Mouse (Mus musculus): Measurements from ENCODE around the gene Slc39a3. TPM values are rescaled to one million over a fixed set of nuclear protein-coding genes. Genes with fewer than 3 reads are reported as not detected.
A peak's percentile ranks its signal among the peaks of the same experiment; 100 is the strongest.

Gene Slc39a3
- polyA plus RNA-seq, 1 experiment from 2014 or later = 14.7 TPM

DNA sequence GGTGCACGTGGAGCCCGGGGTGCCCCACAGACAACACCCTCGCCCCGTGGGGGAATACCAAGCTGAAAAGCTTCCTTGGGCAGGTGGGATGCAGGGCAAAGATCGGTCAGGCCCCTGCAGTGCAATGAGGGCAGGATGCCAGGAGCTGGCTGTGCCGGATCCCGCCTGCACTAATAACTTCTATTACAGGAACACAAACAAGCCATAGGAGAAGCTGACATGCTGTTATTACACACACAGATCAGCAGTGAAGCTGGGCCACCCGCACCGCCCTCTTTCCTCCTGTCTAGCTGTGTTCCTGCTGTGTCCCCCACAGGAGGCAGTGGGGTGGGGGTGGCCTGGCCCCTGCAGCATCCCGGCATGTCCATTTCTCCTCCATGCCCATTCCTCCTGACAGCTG, 8.2 kb downstream of the Slc39a3 start:
- Histone ChIP-seq H3K27me3 (ENCODE audit: low read depth, poor library complexity, severe bottlenecking) (peaks cover 33% of the 10 kb centered on the region), H3K9me3 (replicated peaks) (no peaks in the 10 kb centered on the region), H3K4me3 (no peak overlapping the region), H3K36me3 (peaks cover 12% of the 10 kb centered on the region; the same call in 1 of the 2 replicates), H3K4me1 (peaks cover 9% of the 10 kb centered on the region), H3K27ac (no peak overlapping the region)
- WGBS = 86% methylated on average over 10 of the region's 10 CpGs
- no peak for DNase-seq (ENCODE audit: low spot score)

DNA sequence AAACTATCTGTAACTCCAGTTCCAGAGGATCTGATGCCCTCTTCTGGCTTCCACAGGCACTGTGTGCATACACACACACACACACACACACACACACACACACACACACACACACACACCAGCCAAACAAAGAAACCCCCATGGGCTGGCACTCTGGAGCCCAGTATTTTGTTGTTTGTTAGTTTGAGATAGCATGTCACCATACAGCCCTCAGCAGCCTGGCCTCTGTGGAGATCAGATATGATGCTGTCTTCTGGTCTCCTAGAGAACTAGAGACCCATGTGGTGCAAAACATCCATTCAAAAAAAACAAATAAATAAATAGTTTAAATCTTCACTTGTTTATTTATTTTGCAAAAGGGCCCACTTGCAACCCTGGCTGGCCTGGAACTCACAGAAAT, 9.0 kb downstream of the Slc39a3 start:
- peaks cover 41% of the 10 kb centered on the region for H3K27me3 ChIP-seq (ENCODE audit: low read depth, poor library complexity, severe bottlenecking)
- DNase-seq (ENCODE audit: low spot score) = no peak
- peaks cover 12% of the 10 kb centered on the region; the same call in 1 of the 2 replicates for H3K36me3 ChIP-seq
- no peak overlapping the region for H3K4me3 ChIP-seq
- peaks cover 9% of the 10 kb centered on the region for H3K4me1 ChIP-seq
- no peak overlapping the region for H3K27ac ChIP-seq
- no peaks in the 10 kb centered on the region for H3K9me3 ChIP-seq (replicated peaks)

DNA sequence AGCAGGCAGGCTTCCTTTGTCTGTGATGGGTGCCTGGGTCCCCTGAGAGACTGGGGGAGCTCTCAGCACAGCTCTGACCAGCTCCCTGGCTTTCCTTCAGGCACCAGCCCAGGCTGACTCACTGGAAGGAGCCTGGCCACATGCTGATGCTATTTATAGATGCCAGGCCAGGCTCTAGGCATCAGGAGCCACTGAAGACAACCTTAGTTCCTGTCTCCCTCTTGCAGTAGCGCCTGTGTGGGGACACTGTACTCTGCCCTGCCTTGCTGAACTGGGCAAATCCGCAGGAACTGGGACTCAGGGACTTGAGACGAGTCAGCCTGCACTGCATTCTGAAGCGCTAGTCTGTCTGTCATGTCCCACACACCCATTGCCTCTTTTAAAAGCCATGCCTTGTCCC, 9.9 kb downstream of the Slc39a3 start:
- Histone ChIP-seq H3K27me3 (ENCODE audit: low read depth, poor library complexity, severe bottlenecking) (peaks cover 50% of the 10 kb centered on the region), H3K27ac (no peak overlapping the region), H3K4me1 (peaks cover 9% of the 10 kb centered on the region), H3K9me3 (replicated peaks) (no peaks in the 10 kb centered on the region), H3K36me3 (peaks cover 12% of the 10 kb centered on the region; the same call in 1 of the 2 replicates), H3K4me3 (no peak overlapping the region)
- WGBS = 72% methylated on average over 4 of the region's 4 CpGs
- no peak for DNase-seq (ENCODE audit: low spot score)

DNA sequence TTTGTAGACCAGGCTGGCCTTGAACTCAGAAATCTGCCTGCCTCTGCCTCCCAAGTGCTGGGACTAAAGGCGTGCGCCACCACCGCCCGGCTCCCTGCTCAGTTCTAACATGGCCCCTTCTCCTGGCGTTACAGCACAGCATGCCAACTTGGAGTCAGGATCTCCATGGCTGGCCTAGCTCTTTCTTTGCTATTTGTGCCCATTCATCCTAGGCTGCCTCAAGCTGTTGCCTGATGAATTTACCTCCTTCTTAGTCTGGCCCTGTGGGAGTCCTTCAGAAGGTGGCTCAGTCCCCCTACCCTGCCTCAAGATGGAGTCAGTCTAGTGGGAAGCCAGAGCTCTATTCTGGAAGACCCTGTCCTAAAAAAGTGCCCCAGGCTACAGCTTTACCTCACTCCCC, 10.4 kb downstream of the Slc39a3 start:
- H3K4me3 ChIP-seq = no peak overlapping the region
- WGBS = 89% methylated on average over 5 of the region's 5 CpGs
- peaks cover 55% of the 10 kb centered on the region for H3K27me3 ChIP-seq (ENCODE audit: low read depth, poor library complexity, severe bottlenecking)
- no peaks in the 10 kb centered on the region for H3K9me3 ChIP-seq (replicated peaks)
- no peak overlapping the region for H3K27ac ChIP-seq
- peaks cover 12% of the 10 kb centered on the region for H3K4me1 ChIP-seq
- no peak for DNase-seq (ENCODE audit: low spot score)
- peaks cover 12% of the 10 kb centered on the region; the same call in 1 of the 2 replicates for H3K36me3 ChIP-seq

DNA sequence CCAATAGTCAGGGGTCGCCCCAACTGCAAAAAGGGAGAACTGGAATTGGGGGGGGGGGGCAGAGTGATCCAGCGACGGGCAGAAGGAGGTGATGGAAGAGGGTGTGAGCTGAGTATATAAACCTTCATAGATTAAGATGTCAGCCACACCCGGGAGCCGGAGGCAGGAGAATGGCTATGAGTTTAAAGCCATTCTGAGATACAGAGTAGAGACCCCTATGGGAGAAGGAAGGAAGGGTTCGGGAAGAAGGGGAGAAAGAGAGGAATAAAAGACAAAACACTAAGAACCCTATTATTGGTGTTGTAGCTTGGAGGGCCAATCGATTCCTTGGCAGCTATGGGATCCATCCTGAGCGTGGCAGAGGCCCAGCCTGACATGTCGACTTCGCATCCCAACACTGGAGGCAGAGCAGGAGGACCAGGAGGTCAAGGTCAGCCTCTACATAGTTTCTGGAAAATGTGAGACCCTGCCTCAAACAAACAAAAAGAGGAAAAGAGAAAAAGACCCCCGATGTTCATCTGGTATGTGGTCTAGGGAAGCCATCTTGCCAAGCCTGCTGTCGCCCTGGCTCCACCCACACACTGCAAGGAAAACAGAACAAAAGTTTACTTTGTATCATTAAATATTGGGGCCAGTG, 11.5 kb downstream of the Slc39a3 start, which contains the start of gene Diras1:
Gene Diras1, minus strand, starts transcription at position 24 of the 637 bp plus-strand sequence.
- Histone ChIP-seq H3K27me3 (ENCODE audit: low read depth, poor library complexity, severe bottlenecking) (peaks cover 66% of the 10 kb centered on the region), H3K27ac (no peak within 1 kb of the TSS), H3K36me3 (peaks cover 4% of the 10 kb centered on the region; the same call in 1 of the 2 replicates), H3K9me3 (replicated peaks) (no peaks in the 10 kb centered on the region), H3K4me1 (peaks cover 16% of the 10 kb centered on the region), H3K4me3 (peak within 1 kb of the TSS; percentile 45)
- WGBS = 53% methylated on average over 12 of the region's 12 CpGs
- DNase-seq (ENCODE audit: low spot score) = no peak

DNA sequence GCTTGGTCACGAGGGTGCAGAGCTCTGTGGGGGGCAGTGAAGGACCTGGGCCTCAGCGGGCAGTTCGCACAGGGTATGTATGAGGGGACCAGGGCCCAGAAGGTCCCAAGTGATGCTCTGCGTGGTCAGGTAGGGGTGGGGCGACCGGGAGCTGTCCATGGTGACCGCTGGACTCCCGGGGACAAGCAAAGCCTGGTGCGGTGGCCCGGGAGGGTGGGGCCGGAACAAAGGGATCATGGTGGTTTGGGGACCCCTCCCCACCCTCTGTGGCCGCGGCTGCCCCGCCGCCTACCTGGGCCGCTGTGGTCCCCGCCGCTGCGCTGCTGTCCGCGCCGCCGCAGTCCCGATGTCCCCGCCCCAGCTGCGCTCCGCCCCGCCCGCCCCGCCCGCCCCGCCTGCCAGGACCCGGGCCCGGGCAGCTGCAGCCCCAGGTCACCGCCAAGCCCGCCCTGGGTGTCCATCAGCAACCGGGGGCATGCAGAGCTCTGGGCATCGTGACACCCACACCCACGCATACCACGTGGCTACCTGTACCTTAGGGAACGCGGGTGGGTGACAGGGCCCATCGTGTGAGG, 12.1 kb downstream of the Slc39a3 start:
- H3K4me3 ChIP-seq = peak overlapping the region; percentile 45
- peaks cover 16% of the 10 kb centered on the region for H3K4me1 ChIP-seq
- no peaks in the 10 kb centered on the region for H3K9me3 ChIP-seq (replicated peaks)
- WGBS = 2% methylated on average over 33 of the region's 43 CpGs
- DNase-seq (ENCODE audit: low spot score) = peak; percentile 63
- peaks cover 71% of the 10 kb centered on the region for H3K27me3 ChIP-seq (ENCODE audit: low read depth, poor library complexity, severe bottlenecking)
- no peak overlapping the region for H3K27ac ChIP-seq
- no peaks in the 10 kb centered on the region for H3K36me3 ChIP-seq

DNA sequence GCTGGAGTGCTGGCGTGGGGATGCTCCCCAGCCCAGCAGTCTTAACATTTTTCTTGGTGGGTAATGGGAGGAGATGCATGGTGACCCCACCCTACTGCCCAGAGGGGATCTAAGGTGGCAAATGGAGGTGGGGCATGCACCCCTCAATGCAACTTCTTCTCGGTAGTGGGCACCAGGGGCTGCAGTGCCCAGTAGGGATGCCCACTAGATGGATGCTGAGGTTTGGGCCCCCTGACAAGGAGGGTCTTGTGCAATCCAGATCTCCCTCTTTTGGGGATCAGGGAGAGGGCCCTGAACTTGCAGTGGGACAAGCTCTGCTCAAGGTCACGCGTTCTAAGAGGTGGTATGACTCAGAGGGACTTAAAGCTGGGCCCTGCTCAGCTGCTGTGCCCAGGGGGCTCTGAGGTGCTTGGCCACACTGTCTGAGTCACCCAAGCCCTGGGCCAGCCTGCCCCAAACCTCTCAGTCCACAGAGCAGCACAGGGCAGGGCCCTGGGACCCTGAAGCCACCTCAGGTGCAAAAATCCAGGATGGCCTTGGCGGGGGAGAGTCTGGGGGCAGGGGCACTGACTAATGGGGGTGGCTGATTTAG, 12.8 kb downstream of the Slc39a3 start:
- no peak for DNase-seq (ENCODE audit: low spot score)
- no peak overlapping the region; the same call in 1 of the 2 replicates for H3K4me3 ChIP-seq
- no peaks in the 10 kb centered on the region for H3K36me3 ChIP-seq
- 70% methylated on average over 5 of the region's 5 CpGs for WGBS
- H3K27ac ChIP-seq = no peak overlapping the region
- H3K27me3 ChIP-seq (ENCODE audit: low read depth, poor library complexity, severe bottlenecking) = peaks cover 71% of the 10 kb centered on the region
- H3K9me3 ChIP-seq (replicated peaks) = no peaks in the 10 kb centered on the region
- peaks cover 16% of the 10 kb centered on the region for H3K4me1 ChIP-seq

DNA sequence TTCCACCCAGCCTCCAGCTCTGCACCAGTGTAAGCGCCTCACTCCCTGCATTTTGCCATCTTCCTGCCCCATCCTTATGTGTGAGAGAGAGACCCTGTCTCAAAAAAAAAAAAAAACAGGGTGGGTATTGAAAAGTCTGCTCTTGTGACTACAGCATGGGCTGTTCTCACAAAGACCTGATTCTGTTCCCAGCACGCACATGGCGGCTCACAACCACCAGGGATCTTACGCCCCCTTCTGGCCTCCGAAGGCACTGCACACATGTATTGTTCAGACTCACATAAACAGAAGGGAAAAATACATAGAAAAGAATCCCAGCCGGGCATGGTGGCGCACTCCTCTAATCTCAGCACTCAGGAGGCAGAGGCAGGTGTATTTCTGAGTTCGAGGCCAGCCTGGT, 14.5 kb downstream of the Slc39a3 start:
- H3K27me3 ChIP-seq (ENCODE audit: low read depth, poor library complexity, severe bottlenecking) = peaks cover 71% of the 10 kb centered on the region
- DNase-seq (ENCODE audit: low spot score) = no peak
- no peaks in the 10 kb centered on the region for H3K36me3 ChIP-seq
- H3K4me3 ChIP-seq = no peak overlapping the region
- no peak overlapping the region for H3K27ac ChIP-seq
- peaks cover 16% of the 10 kb centered on the region for H3K4me1 ChIP-seq
- no peaks in the 10 kb centered on the region for H3K9me3 ChIP-seq (replicated peaks)
- WGBS = 66% methylated on average over 8 of the region's 8 CpGs

DNA sequence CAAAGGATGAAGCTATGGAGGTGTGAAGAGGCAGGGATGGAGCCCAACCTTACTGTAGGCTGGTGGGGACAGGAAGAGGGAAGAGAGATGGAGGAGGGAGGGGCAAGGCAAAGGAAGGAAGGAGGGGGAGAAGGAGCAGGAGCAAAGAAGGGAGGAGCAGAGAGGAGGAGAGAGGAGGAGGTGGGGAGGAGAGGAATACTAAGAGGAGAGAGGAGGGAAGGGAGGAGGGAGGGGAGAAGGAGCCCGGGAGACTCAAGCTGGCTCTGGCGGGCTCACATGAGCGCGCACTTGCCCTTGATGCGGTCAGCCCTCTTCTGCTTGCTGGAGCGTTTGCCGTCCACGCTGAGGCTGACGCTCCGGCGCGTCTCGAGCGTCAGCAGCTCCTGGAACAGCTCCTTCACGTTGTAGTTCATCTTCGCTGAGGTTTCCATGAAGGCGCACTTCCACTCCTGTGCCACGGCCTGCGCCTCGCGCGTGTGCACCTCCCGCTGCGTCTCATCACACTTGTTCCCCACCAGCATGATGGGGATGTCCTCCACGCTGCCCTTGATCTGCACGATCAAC, 15.6 kb downstream of the Slc39a3 start:
- 12% methylated on average over 26 of the region's 26 CpGs for WGBS
- Histone ChIP-seq H3K4me3 (peak overlapping the region; percentile 19), H3K4me1 (peaks cover 16% of the 10 kb centered on the region), H3K27me3 (ENCODE audit: low read depth, poor library complexity, severe bottlenecking) (peaks cover 63% of the 10 kb centered on the region), H3K36me3 (no peaks in the 10 kb centered on the region), H3K9me3 (replicated peaks) (no peaks in the 10 kb centered on the region), H3K27ac (no peak overlapping the region)
- DNase-seq (ENCODE audit: low spot score) = no peak

DNA sequence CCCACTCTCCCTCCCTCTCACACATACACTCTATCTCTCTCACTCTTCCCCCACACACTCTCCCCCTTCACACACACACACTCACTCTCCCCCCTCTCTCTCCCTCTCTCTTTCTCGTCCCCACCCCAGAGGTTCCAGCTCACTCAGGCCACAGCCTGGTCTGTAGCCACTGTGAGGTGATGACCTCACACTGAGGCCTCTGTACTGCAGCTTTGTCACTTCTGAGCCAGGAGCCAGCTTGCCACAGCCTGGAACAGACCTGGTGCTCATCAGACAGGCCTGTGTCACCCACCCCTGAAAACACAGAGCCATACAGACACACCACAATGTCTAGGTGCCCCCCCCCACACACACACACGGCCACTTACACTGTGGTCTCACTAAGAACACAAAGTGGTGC, 17.0 kb downstream of the Slc39a3 start:
- 66% methylated on average over 2 of the region's 2 CpGs for WGBS
- no peaks in the 10 kb centered on the region for H3K9me3 ChIP-seq (replicated peaks)
- H3K36me3 ChIP-seq = no peaks in the 10 kb centered on the region
- H3K27ac ChIP-seq = no peak overlapping the region
- peaks cover 50% of the 10 kb centered on the region for H3K27me3 ChIP-seq (ENCODE audit: low read depth, poor library complexity, severe bottlenecking)
- no peak for DNase-seq (ENCODE audit: low spot score)
- peaks cover 14% of the 10 kb centered on the region for H3K4me1 ChIP-seq
- no peak overlapping the region for H3K4me3 ChIP-seq

DNA sequence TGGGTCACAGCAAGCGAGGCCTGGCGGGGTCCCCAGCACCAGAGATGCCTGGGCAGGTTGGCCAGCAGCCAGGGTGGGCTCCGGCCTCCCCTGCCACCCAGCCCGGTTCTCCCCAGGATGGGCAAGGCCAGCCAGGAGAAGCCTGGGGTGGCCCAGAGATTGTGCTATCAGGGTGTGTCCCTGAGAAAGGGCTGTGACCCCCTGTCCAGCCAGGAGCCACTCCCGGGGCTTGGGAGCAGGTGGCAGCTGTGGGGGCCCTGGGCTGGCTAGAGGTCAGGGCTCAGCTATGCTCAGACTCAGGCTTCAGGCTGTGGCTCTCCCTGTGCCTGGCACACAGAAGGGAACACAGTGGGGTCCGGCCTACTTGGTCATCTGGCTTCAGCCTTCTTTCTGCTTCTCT, 17.5 kb downstream of the Slc39a3 start:
- H3K4me1 ChIP-seq = peaks cover 14% of the 10 kb centered on the region
- 82% methylated on average over 6 of the region's 6 CpGs for WGBS
- no peak for DNase-seq (ENCODE audit: low spot score)
- peaks cover 44% of the 10 kb centered on the region for H3K27me3 ChIP-seq (ENCODE audit: low read depth, poor library complexity, severe bottlenecking)
- no peaks in the 10 kb centered on the region for H3K9me3 ChIP-seq (replicated peaks)
- H3K4me3 ChIP-seq = no peak overlapping the region
- H3K27ac ChIP-seq = no peak overlapping the region
- H3K36me3 ChIP-seq = no peaks in the 10 kb centered on the region

DNA sequence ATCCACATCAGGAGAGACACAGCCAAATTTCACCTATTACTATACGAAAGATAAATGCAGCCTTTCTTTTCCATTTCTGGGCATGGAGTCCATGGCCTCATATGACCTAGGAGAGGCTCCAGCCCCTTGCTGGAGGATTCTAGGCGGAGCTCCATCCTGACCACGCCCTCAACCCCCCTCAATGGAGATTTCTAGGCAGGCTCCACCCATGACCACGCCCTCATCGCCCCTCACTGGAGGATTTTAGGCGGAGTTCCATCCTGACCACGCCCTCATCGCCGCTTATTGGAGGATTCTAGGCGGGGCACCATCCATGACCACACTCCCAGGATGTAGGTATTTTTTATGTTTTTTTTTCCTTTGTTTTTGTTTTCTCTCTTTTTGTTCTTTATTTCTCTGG, 18.9 kb downstream of the Slc39a3 start:
- H3K36me3 ChIP-seq = no peaks in the 10 kb centered on the region
- 35% methylated on average over 10 of the region's 10 CpGs for WGBS
- H3K9me3 ChIP-seq (replicated peaks) = no peaks in the 10 kb centered on the region
- H3K4me3 ChIP-seq = no peak overlapping the region
- DNase-seq (ENCODE audit: low spot score) = no peak
- peaks cover 40% of the 10 kb centered on the region for H3K27me3 ChIP-seq (ENCODE audit: low read depth, poor library complexity, severe bottlenecking)
- H3K4me1 ChIP-seq = peaks cover 24% of the 10 kb centered on the region
- H3K27ac ChIP-seq = no peak overlapping the region

DNA sequence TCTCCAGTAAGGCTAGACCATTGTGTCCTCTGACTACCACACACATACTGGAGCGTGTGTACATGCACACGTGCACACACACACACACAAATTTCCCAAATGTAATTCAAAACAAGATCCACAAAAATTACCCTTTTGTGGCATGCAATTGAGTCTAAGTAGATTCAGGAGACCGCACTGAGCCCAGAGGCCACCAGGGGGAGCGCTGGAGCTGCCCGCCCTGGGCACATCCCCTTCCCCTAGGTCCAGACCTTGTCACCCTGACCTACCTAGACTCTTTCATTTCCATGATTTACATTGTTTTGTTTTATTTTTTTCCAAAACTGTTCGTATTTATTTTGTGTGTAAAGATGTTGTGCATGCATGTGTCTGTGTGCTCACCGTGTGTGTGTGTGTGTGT, 20.6 kb downstream of the Slc39a3 start:
- H3K4me3 ChIP-seq = no peak overlapping the region
- H3K27ac ChIP-seq = no peak overlapping the region
- peaks cover 25% of the 10 kb centered on the region for H3K27me3 ChIP-seq (ENCODE audit: low read depth, poor library complexity, severe bottlenecking)

More for the DNA sequence above, 20.6 kb downstream of the Slc39a3 start:
- WGBS = 8% methylated on average over 7 of the region's 7 CpGs
- no peaks in the 10 kb centered on the region for H3K9me3 ChIP-seq (replicated peaks)
- no peaks in the 10 kb centered on the region for H3K36me3 ChIP-seq
- peaks cover 19% of the 10 kb centered on the region for H3K4me1 ChIP-seq
- peak; percentile 72 for DNase-seq (ENCODE audit: low spot score)

All from limb, embryonic 10.5 days (tissue).